Mouse (Mus musculus) kidney, embryonic 16.5 days (tissue): Measurements from ENCODE around the gene Snrpf. TPM values are rescaled to one million over a fixed set of nuclear protein-coding genes. Genes with fewer than 3 reads are reported as not detected.

Experiments
- ATAC-seq: fragments of 200-750 bp; cut with Nextera tagmentation; 2 replicates; pipeline ENCODE4 v1.8.0; 2017; ENCODE audit warnings: moderate TSS enrichment; ENCODE audit not compliant: low FRiP score, low TSS enrichment
- H3K27ac ChIP-seq: fragments of 300-500 bp; sonication (generic); 2 replicates; pipeline ENCODE4 v1.5.1; 2014; ENCODE audit warnings: low read length
- H3K27me3 ChIP-seq: fragments of 300-500 bp; sonication (generic); 2 replicates; pipeline ENCODE4 v1.6.1; 2014; ENCODE audit warnings: low read length, control low read depth, mixed read lengths; ENCODE audit not compliant: insufficient read depth
- H3K36me3 ChIP-seq: fragments of 300-500 bp; sonication (generic); 2 replicates; pipeline ENCODE4 v1.6.1; 2014; ENCODE audit warnings: low read length, control low read depth, mixed read lengths; ENCODE audit not compliant: insufficient read depth
- H3K4me1 ChIP-seq: fragments of 300-500 bp; sonication (generic); 2 replicates; pipeline ENCODE4 v1.6.1; 2014; ENCODE audit warnings: low read length, control low read depth, mixed read lengths; ENCODE audit not compliant: insufficient read depth
- H3K4me2 ChIP-seq: fragments of 300-500 bp; sonication (generic); replicated peaks from 2 replicates; pipeline ENCODE4 v1.6.1; 2014; ENCODE audit warnings: low read depth, low read length
- H3K4me3 ChIP-seq: fragments of 300-500 bp; sonication (generic); 2 replicates; pipeline ENCODE4 v1.5.1; 2014; ENCODE audit warnings: mild to moderate bottlenecking, low read length
- H3K9ac ChIP-seq: fragments of 300-500 bp; sonication (generic); replicated peaks from 2 replicates; pipeline ENCODE4 v1.6.1; 2014; ENCODE audit warnings: low read length
- H3K9me3 ChIP-seq: fragments of 300-500 bp; sonication (generic); 2 replicates; pipeline ENCODE4 v1.6.1; 2016; ENCODE audit warnings: low read length, control low read depth
- WGBS: fragments of 180-500 bp; shearing (Covaris S2); extraction: QIAGEN DNeasy Blood & Tissue Kit; methylation state at CpG from one replicate; pipeline ENCODE4 v1.1.7; 2014; 5-methylcytosine and 5-hydroxymethylcytosine counted together
- polyA plus RNA-seq: library from polyadenylated mRNA; unstranded; fragments of >200 nt; fragmentation: Nextera tagmentation; extraction: Ambion mirVana; gene quantifications from 2 replicates; pipeline ENCODE4 v1.2.1, GENCODE M21; 2015

Gene Snrpf
- polyA plus RNA-seq, 1 experiment from 2014 or later: 114 TPM

DNA sequence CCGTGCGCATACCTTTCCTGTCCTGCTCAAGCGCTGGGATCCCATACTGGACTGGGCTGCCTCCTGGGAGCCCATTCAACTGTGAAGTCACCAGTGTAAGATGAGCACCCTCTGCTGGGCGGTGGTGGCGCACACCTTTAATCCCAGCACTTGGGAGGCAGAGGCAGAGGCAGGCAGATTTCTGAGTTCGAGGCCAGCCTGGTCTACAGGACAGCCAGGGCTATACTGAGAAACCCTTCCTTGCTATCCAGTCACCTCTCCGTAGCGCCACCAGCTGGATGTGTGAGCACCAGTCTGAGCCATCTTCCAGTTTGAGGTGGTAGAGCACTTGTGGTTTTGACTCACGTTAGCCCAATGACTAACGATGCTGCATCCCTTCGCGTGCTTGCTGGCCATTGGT, 3.0 kb upstream of the Snrpf start:
- no peak overlapping the region for H3K9ac ChIP-seq
- H3K36me3 ChIP-seq: no peaks in the 10 kb centered on the region
- WGBS: 58% methylated on average over 12 of the region's 12 CpGs
- peaks cover 17% of the 10 kb centered on the region for H3K4me1 ChIP-seq
- H3K4me2 ChIP-seq: no peak overlapping the region
- no peak overlapping the region for H3K27ac ChIP-seq
- no peak overlapping the region for H3K4me3 ChIP-seq
- H3K27me3 ChIP-seq: no peaks in the 10 kb centered on the region
- ATAC-seq: no peak
- no peaks in the 10 kb centered on the region for H3K9me3 ChIP-seq

DNA sequence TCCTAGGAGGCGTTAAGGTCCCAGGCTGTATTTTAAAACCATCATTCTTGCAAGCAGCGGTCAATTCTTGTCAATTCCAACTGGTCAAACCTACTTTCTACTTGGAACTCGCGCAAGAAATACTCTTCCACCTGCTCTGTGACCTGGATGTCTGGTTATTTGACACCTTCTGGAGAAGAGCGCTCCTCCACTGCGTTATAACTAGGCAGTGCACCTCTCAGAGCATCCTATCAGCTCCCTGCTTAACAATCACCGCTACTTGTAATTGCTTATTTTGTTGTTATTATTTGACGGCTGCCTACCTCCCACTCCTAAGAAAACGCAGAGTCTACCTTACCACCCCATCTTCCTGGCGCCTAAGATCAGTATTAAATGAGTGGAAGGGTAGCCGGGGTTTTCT, 710 bp downstream of the Snrpf start:
- Histone ChIP-seq H3K27me3 (no peaks in the 10 kb centered on the region), H3K36me3 (peaks cover 12% of the 10 kb centered on the region), H3K9ac (peak overlapping the region; percentile 93), H3K9me3 (no peaks in the 10 kb centered on the region), H3K4me1 (peaks cover 17% of the 10 kb centered on the region), H3K4me3 (peak overlapping the region; percentile 86), H3K27ac (peak overlapping the region; percentile 68), H3K4me2 (peak overlapping the region; percentile 81)
- no peak for ATAC-seq
- under 1% methylated on average over 11 of the region's 11 CpGs for WGBS

DNA sequence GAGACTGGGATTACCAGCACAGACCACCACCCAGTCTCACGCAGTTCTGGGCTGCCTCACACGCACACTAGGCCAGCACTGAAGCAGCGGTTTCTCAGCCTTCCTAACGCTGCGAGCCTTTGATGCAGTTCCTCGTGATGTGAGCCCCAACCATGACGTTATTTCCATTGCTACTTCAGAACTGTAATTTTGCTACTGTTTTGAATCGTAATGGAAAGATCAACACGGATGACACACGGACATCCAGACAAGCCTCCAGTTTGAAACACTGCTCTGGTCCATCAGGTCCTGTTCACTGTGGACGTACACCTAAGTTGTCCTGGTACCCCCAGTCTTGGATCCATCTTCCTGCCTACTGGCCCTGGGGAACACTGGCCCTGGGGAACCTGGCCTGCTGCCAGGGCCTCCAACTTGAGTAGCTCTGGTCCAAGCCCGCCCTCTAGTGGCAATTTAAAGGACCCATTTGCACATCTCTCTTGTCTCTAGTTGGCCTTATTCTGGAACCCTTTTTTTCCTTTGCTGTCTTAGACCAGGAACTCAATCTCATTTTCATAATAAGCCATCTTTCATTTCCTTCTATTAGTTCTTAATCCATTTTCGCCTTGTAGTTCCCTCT, 12.1 kb downstream of the Snrpf start:
- 67% methylated on average over 13 of the region's 13 CpGs for WGBS
- no peaks in the 10 kb centered on the region for H3K27me3 ChIP-seq
- H3K9ac ChIP-seq: no peak overlapping the region
- H3K4me2 ChIP-seq: no peak overlapping the region
- no peaks in the 10 kb centered on the region for H3K9me3 ChIP-seq
- H3K4me3 ChIP-seq: no peak overlapping the region
- H3K4me1 ChIP-seq: no peaks in the 10 kb centered on the region
- H3K27ac ChIP-seq: no peak overlapping the region
- H3K36me3 ChIP-seq: peaks cover 8% of the 10 kb centered on the region; the same call in 1 of the 2 replicates
- 0 out of 2 replicates have a peak, but pooled peaks have one; percentile 42 for ATAC-seq

DNA sequence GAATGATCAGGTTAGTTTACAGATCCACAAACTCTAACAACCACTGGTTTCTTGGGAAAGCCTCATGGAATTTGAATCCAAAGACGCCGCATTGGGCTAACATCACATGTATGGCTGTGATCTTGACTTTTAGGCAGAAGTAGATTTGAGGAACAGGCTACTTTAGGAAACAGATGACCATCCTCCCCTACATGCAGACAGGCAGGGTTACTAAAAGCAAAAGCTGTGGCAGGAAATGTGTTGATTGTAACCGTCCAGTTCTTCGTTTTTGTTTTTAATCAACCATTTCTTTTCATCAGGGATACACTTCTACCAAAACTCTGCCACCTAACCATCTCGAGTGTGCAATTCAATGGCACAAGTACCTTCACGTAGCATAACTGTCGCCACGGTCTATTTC, 13.5 kb downstream of the Snrpf start:
- no peak overlapping the region for H3K9ac ChIP-seq
- H3K27me3 ChIP-seq: no peaks in the 10 kb centered on the region
- no peak overlapping the region for H3K27ac ChIP-seq
- no peak overlapping the region for H3K4me3 ChIP-seq
- ATAC-seq: no peak
- H3K36me3 ChIP-seq: no peaks in the 10 kb centered on the region
- H3K4me2 ChIP-seq: no peak overlapping the region
- H3K4me1 ChIP-seq: no peaks in the 10 kb centered on the region
- H3K9me3 ChIP-seq: no peaks in the 10 kb centered on the region
- 88% methylated on average over 8 of the region's 8 CpGs for WGBS

DNA sequence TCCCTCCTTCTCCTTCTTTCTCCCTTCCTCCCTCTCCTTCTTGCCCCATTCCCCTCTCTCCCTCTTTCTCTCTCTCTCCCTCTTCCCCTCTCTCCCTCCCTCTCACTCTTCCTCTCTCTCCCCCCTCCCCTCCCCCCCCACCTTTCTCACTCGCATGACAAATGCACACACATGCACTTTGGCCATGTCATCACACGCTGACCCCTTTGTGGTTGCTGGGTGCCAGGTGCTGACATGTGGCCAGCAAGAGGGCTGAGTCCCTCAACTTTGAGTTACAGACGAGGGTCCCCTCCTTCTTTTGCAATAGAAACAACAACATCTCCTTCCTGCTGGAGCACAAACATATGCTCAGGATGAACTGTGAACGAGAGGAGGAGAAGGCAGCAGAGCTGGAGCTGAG, 14.5 kb downstream of the Snrpf start:
- H3K4me2 ChIP-seq: no peak overlapping the region
- H3K9ac ChIP-seq: no peak overlapping the region
- no peak for ATAC-seq
- H3K36me3 ChIP-seq: no peaks in the 10 kb centered on the region
- no peaks in the 10 kb centered on the region for H3K27me3 ChIP-seq
- no peak overlapping the region for H3K4me3 ChIP-seq
- no peaks in the 10 kb centered on the region for H3K4me1 ChIP-seq
- no peak overlapping the region for H3K27ac ChIP-seq
- no peaks in the 10 kb centered on the region for H3K9me3 ChIP-seq
- 55% methylated on average over 4 of the region's 4 CpGs for WGBS

DNA sequence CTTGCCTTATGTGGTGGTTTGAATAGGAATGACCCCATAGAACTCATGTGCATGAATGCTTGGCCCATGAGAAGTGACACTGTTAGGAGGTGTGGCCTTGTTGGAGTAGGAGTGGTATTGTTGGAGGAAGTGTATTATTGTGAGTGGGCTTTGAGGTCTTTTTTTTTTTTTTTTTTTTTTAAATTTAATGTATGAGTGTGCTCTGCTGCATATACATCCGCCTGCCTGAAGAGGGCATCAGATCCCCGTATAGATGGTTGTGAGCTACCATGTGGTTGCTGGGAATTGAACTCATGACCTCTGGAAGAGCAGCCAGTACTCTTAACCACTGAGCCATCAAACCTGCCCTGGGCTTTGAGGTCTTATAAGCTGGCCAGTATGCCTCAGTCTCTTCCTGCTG, 17.3 kb downstream of the Snrpf start:
- Histone ChIP-seq H3K27ac (no peak overlapping the region), H3K4me3 (no peak overlapping the region), H3K36me3 (no peaks in the 10 kb centered on the region), H3K4me1 (no peaks in the 10 kb centered on the region), H3K9me3 (no peaks in the 10 kb centered on the region), H3K4me2 (no peak overlapping the region), H3K9ac (no peak overlapping the region), H3K27me3 (no peaks in the 10 kb centered on the region)
- ATAC-seq: no peak
- WGBS: 72% methylated on average over 2 of the region's 2 CpGs

DNA sequence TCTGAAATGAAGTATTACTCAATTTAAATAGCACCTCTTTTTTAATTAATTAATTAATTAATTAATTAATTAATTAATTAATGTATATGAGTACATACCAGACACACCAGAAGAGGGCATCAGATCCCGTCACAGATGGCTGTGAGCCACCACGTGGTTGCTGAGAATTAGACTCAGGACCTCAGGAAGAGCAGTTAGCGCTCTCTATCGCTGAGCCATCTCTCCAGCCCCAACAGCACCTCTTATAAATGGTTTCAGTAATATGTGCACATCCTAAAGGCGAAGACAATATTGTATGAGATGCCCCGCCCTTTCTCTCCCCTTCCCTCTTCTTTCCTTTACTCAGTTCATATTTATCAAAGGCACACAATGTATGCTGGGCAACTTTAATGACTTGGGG, 20.8 kb downstream of the Snrpf start:
- Histone ChIP-seq H3K27ac (no peak overlapping the region), H3K4me1 (no peaks in the 10 kb centered on the region), H3K4me3 (no peak overlapping the region), H3K36me3 (no peaks in the 10 kb centered on the region), H3K9me3 (no peaks in the 10 kb centered on the region), H3K4me2 (no peak overlapping the region), H3K27me3 (no peaks in the 10 kb centered on the region), H3K9ac (no peak overlapping the region)
- ATAC-seq: no peak
- WGBS: 85% methylated on average over 6 of the region's 6 CpGs

DNA sequence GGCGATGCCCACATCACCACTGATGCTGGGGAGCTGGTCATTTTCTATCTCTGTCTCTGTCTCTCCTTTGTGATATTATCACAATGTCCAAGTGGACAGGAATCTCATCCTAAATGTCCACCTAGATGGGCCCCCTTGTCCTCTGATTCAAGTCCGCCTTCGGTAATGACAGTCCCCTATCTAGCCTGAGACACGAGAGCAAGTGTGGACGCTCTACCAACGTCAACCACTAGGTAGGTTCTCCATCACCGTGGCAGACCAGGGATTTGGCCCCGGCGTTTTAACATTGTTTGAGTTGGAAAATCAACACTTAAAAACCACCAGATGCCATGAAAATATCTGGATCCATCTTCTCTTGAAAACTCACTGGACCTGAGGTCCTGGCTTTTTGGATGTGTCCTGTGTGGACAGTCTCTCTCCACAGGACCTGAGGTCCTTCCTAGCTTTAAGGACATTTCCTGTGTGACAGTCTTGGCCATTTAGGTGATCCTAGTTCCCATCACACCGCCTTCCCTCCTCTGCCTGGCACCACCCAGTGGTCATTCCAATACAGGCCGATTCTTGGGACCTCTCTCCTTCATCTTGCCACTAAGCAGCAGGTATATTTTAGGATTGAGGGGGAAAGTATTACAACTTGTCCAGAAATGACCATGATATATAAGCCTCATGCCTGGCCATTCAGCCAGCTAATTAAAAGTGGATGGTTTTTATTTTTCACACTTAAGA, 21.5 kb downstream of the Snrpf start:
- WGBS: 90% methylated on average over 11 of the region's 11 CpGs
- H3K4me2 ChIP-seq: no peak overlapping the region
- no peak overlapping the region for H3K4me3 ChIP-seq
- H3K36me3 ChIP-seq: no peaks in the 10 kb centered on the region
- no peak overlapping the region for H3K27ac ChIP-seq
- no peaks in the 10 kb centered on the region for H3K27me3 ChIP-seq
- no peak for ATAC-seq
- no peak overlapping the region for H3K9ac ChIP-seq
- H3K9me3 ChIP-seq: no peaks in the 10 kb centered on the region
- H3K4me1 ChIP-seq: no peaks in the 10 kb centered on the region

DNA sequence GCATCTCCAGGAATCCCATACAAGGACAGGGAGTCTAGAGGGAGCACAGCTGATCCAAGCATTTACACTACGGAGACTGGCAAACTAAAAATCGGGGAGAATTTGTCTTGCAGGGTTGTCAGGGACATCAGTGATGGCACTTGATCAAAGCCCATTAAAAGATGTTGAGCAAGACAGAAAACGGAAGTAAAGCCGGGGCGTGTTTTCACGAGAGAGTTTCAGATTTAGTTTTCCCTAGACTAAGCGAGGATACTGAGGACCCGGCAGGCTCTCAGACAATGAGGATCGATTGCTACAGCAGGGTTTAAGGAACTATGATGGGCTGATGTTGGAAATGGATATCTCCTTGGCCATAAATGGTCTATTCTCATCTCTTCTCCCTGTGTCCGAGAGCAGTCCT, 22.4 kb downstream of the Snrpf start:
- Histone ChIP-seq H3K9ac (no peak overlapping the region), H3K9me3 (no peaks in the 10 kb centered on the region), H3K4me3 (no peak overlapping the region), H3K27me3 (no peaks in the 10 kb centered on the region), H3K36me3 (no peaks in the 10 kb centered on the region), H3K4me1 (no peaks in the 10 kb centered on the region), H3K27ac (no peak overlapping the region), H3K4me2 (no peak overlapping the region)
- ATAC-seq: no peak
- WGBS: 86% methylated on average over 10 of the region's 10 CpGs

DNA sequence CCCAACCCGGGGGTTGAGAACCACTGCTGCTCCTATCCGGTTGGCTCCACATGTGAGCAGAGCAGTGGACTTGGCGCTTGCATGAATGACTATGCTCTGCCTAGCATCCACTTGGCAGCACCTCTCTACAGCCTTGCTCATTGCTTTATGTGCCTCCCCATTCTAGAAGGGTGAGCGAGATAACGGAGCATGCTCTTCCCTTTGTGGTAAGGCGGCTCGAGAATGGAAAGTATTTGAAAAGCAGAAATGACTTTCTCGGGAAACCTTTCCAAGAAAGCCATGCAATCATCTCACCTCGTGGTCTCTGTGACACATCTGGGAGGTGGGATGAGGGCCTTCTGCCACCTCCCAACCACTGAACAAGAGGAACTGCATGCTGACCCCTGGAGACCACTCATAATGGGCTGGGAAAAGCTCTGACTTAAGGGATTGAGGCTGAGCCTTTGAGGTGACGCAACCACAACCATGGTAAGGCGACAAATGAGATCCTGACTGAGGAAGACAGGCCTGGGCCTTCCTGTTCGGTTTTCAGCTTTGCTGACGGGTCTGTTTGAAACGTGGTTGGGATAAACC, 24.9 kb downstream of the Snrpf start:
- 89% methylated on average over 14 of the region's 14 CpGs for WGBS
- Histone ChIP-seq H3K4me2 (no peak overlapping the region), H3K9ac (no peak overlapping the region), H3K4me3 (no peak overlapping the region), H3K36me3 (no peaks in the 10 kb centered on the region), H3K4me1 (no peaks in the 10 kb centered on the region), H3K9me3 (no peaks in the 10 kb centered on the region), H3K27ac (no peak overlapping the region), H3K27me3 (no peaks in the 10 kb centered on the region)
- ATAC-seq: no peak
